Mouse (Mus musculus) right cerebral cortex, postnatal 4 days (tissue): ENCODE measurements around the gene Car2.

Source experiments
- DNase-seq: peaks from one replicate; pipeline ENCODE4 v3.0.0-alpha.2; 2022

Gene Car2

DNA sequence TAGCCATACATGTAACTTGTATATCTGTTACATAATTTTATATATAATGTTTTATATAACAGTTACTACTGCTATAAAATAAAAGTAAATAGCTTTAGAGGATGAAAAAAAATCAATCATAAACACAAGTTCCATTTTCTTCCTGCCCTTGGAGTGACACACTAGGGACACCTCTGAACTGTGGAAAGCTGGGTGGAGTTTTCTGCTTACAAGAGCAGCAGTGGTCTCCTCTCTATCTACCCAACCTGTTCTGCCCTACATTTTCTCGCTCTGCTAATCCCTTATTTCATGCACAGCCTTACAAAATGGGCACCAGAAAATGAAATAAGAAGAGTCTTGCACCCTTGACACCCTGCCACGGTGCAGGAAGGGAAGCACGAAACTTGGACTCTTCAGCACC lies 6.8 kb upstream of the Car2 start:
- DNase-seq = no peak

- DNase-seq = no peak
These were observed 5.8 kb upstream of the Car2 start for GRCm38 (mm10) chr3:14880277-14880676.

- DNase-seq = no peak
These were observed 4.1 kb upstream of the Car2 start for GRCm38 (mm10) chr3:14882005-14882404.

DNA sequence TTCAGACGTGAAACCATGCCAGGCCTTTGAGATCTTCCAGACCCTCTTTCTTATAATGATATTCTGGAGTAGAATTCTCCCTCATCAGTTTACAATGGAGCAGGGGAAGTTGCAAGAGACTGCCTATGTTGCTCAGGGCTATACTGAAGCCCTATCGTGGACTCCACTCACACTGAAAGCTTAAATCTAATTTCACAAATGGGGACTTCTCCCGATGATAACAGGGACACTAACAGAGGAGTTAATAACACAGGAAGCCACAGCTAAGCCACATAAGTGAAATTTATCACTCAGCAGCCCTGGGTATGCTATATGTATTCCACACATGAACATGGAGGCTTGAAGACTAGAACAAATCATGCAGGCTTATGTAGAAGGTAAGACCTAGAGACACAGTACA lies 3.3 kb upstream of the Car2 start:
- DNase-seq = no peak

DNA sequence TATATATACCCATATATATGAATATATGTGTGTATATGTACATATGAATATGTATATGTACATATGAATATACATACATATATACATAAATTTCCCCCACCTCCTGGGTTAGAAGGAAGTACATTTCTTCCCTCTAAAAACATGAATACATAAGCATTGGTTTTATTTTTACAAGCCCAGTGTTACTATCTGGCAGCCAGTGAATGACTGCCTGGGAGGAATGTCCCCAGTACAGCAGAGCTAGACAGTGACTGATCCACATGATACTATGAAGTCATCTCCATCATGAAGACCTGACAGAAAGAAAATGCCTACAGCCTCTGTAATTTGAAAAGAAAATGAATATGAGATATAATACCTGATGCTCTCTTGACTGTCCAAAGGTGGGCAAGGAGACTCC lies 1.2 kb upstream of the Car2 start:
- DNase-seq = no peak

DNA sequence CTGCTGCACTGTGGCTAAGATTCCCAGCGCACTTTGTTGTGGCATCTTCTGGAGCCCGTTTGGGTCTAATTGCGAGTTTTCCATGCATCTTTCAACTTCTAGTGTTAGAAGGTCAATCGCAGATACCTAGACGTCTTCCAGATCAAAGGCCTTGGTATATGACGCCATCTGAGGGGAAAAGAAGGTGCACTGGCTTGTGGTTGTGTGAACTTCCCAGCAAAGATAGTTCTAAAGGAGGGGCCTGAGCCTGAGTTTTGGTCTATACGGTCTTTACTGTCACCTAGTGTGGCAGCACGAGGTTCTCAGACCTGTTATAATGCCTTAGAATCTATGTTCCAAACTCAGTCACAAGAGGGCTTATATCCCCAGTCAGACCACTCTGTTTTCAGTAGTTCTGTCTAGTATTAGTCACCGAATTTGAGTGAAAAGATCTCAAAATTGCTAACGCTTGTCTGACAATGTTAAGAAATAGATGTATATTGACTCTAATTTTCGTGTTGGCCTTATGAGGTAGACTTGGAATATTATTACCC lies 1.1 kb downstream of the Car2 start:
- no peak for DNase-seq

- no peak for DNase-seq
These were observed 1.7 kb downstream of the Car2 start for GRCm38 (mm10) chr3:14887686-14888295.

GRCm38 (mm10) chr3:14888549-14888948 lies 2.5 kb downstream of the Car2 start:
- DNase-seq = no peak

DNA sequence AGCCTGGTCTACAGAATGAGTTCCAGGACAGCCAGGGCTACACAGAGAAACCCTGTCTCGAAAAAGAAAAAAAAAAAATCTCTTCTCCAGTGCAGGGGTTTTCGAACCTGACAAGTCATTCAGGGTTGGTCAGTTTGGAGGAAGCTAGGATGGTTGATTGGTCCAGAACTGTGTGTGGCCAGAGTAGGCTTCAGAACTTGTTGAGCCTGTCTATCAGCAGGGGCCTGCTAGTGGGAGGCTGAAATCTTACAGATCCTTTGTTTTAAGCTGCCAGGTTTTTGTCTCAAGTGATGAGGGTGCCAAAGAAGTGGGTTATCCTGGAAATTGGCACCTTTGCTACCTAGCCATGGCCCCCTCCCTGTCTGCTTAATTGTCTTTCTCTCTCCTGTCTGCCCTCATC lies 3.0 kb downstream of the Car2 start:
- no peak for DNase-seq

- no peak for DNase-seq
These were observed 3.8 kb downstream of the Car2 start for GRCm38 (mm10) chr3:14889716-14890409.

- DNase-seq = no peak
These were observed 6.9 kb downstream of the Car2 start for GRCm38 (mm10) chr3:14892991-14893390.

DNA sequence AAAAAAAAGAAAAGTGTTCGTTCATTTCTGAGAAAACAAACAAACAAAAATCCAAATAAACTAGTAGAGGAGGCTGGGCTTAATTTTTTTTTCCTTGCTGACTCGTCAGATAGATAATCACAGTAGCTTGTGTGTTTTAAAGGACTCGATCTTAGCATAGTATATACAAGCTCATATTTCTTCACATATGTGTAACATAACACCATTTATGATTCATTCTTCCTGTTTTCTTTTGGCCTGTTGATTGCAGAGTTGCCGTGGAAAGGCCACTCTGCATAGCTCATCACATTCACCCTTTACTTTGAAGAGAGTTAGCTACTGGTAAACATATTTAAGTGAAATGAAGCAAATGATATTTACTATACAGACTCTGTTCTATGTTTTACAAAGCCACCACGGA lies 7.6 kb downstream of the Car2 start:
- DNase-seq = no peak

DNA sequence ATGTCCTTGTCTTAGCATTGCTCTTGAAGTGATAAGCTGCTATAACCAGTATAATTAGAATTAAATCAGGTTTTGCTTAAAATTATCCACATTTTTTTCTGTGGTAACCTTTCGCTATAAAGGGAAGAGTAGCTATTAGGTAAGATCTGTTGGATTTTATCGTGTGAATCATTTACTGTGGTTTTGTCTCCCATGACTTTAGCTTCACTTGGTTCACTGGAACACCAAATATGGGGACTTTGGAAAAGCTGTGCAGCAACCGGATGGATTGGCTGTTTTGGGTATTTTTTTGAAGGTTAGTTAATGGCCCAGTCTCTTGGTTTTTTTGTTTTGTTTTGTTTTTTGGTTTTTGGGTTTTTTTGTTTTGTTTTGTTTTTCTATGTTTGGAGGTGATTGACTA lies 9.3 kb downstream of the Car2 start:
- no peak for DNase-seq

DNA sequence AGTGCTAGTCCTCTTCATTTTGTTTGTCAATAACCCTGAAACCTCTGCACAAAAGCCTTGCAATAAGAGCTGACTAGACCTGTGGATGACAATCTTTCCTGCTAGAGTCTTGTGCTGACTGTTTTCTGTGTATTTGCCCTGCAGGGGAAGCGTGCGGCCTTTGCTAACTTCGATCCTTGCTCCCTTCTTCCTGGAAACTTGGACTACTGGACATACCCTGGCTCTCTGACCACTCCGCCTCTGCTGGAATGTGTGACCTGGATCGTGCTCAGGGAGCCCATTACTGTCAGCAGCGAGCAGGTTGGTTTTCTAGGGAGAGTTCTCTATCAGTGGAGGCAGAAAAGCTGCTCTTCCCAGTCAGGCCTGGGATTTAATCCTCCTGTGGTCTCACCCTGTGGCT lies 11.7 kb downstream of the Car2 start:
- DNase-seq = no peak

- no peak for DNase-seq
These were observed 17.3 kb downstream of the Car2 start for GRCm38 (mm10) chr3:14903380-14903779.

GRCm38 (mm10) chr3:14904165-14904564 lies 18.1 kb downstream of the Car2 start:
- DNase-seq = no peak

GRCm38 (mm10) chr3:14907271-14907670 lies 21.2 kb downstream of the Car2 start:
- DNase-seq = no peak

- DNase-seq = no peak
These were observed 26.0 kb downstream of the Car2 start for GRCm38 (mm10) chr3:14911992-14912582.

- no peak for DNase-seq
These were observed 27.7 kb downstream of the Car2 start for GRCm38 (mm10) chr3:14913774-14914173.

- DNase-seq = no peak
These were observed 29.3 kb downstream of the Car2 start for GRCm38 (mm10) chr3:14915355-14915754.

DNA sequence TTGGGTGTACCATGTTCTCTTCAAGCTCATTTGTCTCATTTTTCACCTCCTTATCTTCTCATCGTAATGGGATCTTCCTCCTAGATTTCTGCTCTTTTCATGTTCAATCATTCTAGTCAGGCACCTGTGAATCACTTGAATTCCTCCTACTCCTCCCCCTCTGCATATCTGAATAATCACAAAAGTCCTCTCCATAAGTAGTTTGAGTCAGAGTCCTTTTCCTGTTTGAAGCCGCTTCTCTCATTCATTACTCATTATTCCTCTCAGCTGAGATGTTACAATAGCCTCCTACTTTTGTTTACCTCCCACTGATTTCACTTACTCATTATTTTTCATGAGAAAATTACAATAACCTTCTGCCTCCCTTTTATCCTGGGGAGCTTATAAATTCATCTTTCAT lies 31.2 kb downstream of the Car2 start:
- no peak for DNase-seq

DNA sequence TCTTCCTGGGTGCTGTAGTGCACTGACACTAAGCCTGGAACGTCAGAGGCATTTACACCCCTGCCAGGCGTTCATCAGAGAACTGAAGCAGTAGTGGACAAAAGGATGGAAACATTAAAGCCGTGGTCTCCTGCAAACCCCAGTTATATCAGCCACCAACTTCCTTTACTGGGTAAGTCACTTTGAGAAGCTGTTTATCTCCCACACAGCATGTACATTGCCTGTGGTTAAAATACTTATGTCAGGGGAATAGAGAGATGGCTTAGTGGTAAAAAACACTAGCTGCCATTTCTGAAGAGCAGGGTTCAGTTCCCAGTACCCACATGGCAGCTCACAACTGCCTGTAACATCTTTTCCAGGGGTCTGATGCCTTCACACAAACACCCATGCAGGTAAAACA lies 58.6 kb downstream of the Car2 start:
- DNase-seq = no peak

DNA sequence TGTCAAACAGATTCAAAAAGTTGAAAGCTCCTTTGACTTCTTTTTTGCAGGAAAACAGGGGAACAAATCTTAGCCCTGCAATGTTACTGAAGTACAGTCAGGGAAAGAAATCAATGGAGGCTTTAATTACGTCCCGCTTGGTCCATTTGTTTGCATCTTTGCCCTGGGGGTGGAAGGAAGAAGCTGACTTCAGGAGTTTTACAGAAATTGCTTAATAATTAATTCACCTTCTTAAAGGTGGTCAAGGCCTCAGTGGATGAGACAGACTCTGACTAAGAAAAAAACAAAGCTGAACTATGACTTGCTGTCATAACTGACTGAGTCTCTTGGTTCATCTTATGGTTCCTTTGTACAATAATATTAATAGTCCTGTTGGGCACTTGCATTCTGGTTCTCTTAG lies 59.6 kb downstream of the Car2 start:
- DNase-seq = no peak

DNA sequence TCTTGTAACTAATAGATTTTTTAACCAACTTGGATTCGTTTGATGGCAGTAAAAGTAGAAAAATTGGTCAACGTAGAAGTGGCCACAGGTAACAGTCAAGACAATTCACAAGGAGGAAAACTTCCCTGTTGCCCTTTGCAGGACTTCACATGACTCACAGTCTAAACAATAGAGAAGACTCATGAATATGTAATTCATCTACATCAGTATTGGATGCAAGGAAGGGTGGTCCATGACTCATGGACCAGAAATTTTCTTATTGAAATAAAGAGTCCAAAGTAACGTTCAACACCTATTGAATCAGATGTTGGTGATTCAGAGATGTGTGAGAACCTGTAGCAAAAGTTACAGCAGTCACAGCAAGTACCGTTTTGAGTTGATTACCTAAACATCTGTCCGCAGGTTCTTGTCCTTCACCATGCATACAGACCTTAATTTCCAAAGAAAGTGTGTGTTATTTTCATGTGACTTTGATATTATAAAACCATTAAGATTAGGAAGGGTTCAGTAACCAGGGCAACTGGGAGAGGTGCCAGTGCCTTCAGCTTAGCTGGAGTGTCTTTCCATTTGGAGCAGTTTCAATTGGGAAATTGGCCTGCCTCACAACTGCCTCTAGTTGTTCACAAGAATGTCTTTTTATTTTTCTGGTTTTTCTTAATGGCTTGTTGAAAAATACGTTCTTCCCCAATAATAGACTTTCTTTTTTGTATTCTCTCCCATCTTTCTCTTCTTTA lies 62.2 kb downstream of the Car2 start:
- DNase-seq = peak; percentile 22
